Mouse (Mus musculus): ENCODE results near the gene Ap3d1.
A peak's percentile ranks its signal among the peaks of the same experiment; 100 is the strongest.

GRCm38 (mm10) chr10:80674161-80674711 is 67.8 kb downstream of the Ap3d1 start:
- TF ChIP-seq CTCF (IDR thresholded peaks at IDR 0.05; ENCODE audit: low read depth) = 0 out of 2 replicates have a peak, but pooled peaks have one; percentile 4
- TF ChIP-seq EP300 (IDR thresholded peaks at IDR 0.05; ENCODE audit: low read depth) = no peak
